Mouse (Mus musculus): ENCODE measurements at regions not wholly inside any gene's neighbourhood (a gene's known extent, or its start where the extent isn't known, plus 50 kb on each side); places are given as distances from the start of the nearest gene placed in this dataset.

- DNase-seq (ENCODE audit: extremely low read depth, low read depth, low spot score): no peak
Observed at GRCm38 (mm10) chr9:61042063-61042462, 247.7 kb downstream of the Uaca start.

- DNase-seq (ENCODE audit: extremely low read depth, low read depth, low spot score): no peak
Observed at GRCm38 (mm10) chr9:61044983-61045382, 250.6 kb downstream of the Uaca start.

- DNase-seq (ENCODE audit: extremely low read depth, low read depth, low spot score): no peak
Observed at GRCm38 (mm10) chr9:61046517-61046916, 252.2 kb downstream of the Uaca start.

GRCm38 (mm10) chr9:61047289-61047688 is 252.9 kb downstream of the Uaca start:
- no peak for DNase-seq (ENCODE audit: extremely low read depth, low read depth, low spot score)

GRCm38 (mm10) chr9:61048576-61048975 is 254.2 kb downstream of the Uaca start:
- peak; percentile 52 for DNase-seq (ENCODE audit: extremely low read depth, low read depth, low spot score)

- DNase-seq (ENCODE audit: extremely low read depth, low read depth, low spot score): no peak
Observed at GRCm38 (mm10) chr9:61052621-61053020, 258.3 kb downstream of the Uaca start.

GRCm38 (mm10) chr9:61054427-61054826 is 260.1 kb downstream of the Uaca start:
- DNase-seq (ENCODE audit: extremely low read depth, low read depth, low spot score): no peak

- DNase-seq (ENCODE audit: extremely low read depth, low read depth, low spot score): no peak
Observed at GRCm38 (mm10) chr9:61055392-61055791, 261.1 kb downstream of the Uaca start.

- no peak for DNase-seq (ENCODE audit: extremely low read depth, low read depth, low spot score)
Observed at GRCm38 (mm10) chr9:61055928-61056730, 261.8 kb downstream of the Uaca start.

- DNase-seq (ENCODE audit: extremely low read depth, low read depth, low spot score): no peak
Observed at GRCm38 (mm10) chr9:61056731-61057270, 262.5 kb downstream of the Uaca start.

- DNase-seq (ENCODE audit: extremely low read depth, low read depth, low spot score): no peak
Observed at GRCm38 (mm10) chr9:61059225-61059624, 264.9 kb downstream of the Uaca start.

- no peak for DNase-seq (ENCODE audit: extremely low read depth, low read depth, low spot score)
Observed at GRCm38 (mm10) chr9:61060958-61061357, 266.6 kb downstream of the Uaca start.

GRCm38 (mm10) chr9:61064714-61065305 is 270.5 kb downstream of the Uaca start:
- DNase-seq (ENCODE audit: extremely low read depth, low read depth, low spot score): no peak

- no peak for DNase-seq (ENCODE audit: extremely low read depth, low read depth, low spot score)
Observed at GRCm38 (mm10) chr9:61069553-61070314, 275.4 kb downstream of the Uaca start.

- DNase-seq (ENCODE audit: extremely low read depth, low read depth, low spot score): no peak
Observed at GRCm38 (mm10) chr9:61070315-61070707, 276.0 kb downstream of the Uaca start.

- no peak for DNase-seq (ENCODE audit: extremely low read depth, low read depth, low spot score)
Observed at GRCm38 (mm10) chr9:61070861-61071260, 276.5 kb downstream of the Uaca start.

- DNase-seq (ENCODE audit: extremely low read depth, low read depth, low spot score): no peak
Observed at GRCm38 (mm10) chr9:61073482-61073881, 279.1 kb downstream of the Uaca start.

- no peak for DNase-seq (ENCODE audit: extremely low read depth, low read depth, low spot score)
Observed at GRCm38 (mm10) chr9:61075071-61075470, 280.7 kb downstream of the Uaca start.

- DNase-seq (ENCODE audit: extremely low read depth, low read depth, low spot score): no peak
Observed at GRCm38 (mm10) chr9:61077181-61077580, 282.8 kb downstream of the Uaca start.

- no peak for DNase-seq (ENCODE audit: extremely low read depth, low read depth, low spot score)
Observed at GRCm38 (mm10) chr9:61077807-61078206, 283.5 kb downstream of the Uaca start.

- peak; percentile 26 for DNase-seq (ENCODE audit: extremely low read depth, low read depth, low spot score)
Observed at GRCm38 (mm10) chr9:61081474-61082021, 287.2 kb downstream of the Uaca start.
